Mouse (Mus musculus): ENCODE results near the gene Dnajc7.

DNA sequence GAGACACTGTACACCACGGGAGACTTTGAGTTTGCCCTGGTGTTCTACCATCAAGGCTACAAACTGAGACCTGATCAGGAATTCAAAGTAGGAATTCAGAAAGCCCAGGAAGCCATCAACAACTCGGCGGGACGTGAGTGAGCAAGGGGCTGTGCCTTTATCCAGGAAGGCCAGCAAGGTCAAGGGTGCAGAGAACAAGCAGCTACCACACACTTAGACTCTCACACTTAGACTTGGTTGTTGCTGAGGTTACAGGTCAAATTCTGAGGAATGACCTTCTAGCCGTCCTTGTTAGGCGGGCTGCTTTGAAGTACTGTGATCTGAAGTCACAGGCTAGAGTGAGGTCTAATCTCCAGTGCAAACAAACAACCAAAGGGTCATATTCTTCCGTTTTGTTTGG, 60.5 kb downstream of the Dnajc7 start:
- no peak for TF ChIP-seq E2F4 (IDR thresholded peaks at IDR 0.05; ENCODE audit: insufficient read depth)
- no peak for TF ChIP-seq POLR2A (IDR thresholded peaks at IDR 0.05; ENCODE audit: insufficient read length, low read depth)
- TF ChIP-seq MYOG (IDR thresholded peaks at IDR 0.05; ENCODE audit: control insufficient read depth in 1 of 3, insufficient read depth in 1 of 3, insufficient read length in 2 of 3, low read depth in 2 of 3): no peak
- no peak for TF ChIP-seq POLR2AphosphoS2 (IDR thresholded peaks at IDR 0.05; ENCODE audit: insufficient read length, low read depth)
- TF ChIP-seq USF1 (IDR thresholded peaks at IDR 0.05; ENCODE audit: low read depth): no peak
- no peak for TF ChIP-seq TCF12 (IDR thresholded peaks at IDR 0.05; ENCODE audit: insufficient read depth, poor library complexity, severe bottlenecking)
